Mouse (Mus musculus): Measurements from ENCODE around the gene Gm16181. TPM values are rescaled to one million over a fixed set of nuclear protein-coding genes. Genes with fewer than 3 reads are reported as not detected.

The Gm16181 gene
- polyA plus RNA-seq, 1 experiment: not detected

DNA sequence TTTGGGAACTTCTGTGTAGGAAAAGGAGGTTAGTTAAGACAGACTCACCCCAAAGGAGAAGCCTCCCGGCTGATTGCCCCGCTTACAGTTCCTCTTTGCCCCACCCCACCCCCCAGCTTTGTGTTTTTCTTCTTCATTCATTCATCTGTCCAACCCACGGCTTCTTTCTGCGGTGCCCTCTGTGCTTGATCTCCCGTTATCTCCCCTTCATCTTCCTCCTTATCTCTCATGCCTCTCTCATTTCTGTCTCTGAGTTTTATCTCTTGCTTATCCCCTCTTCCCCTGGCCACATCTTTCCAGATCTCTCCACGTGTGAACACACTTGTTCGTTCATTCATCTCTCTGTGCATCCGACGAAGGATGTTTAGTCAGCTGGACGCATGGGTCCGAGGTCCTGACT is 19.5 kb upstream of the Gm16181 start:
- H3K36me3 ChIP-seq (ENCODE audit: control insufficient read depth): no peaks in the 10 kb centered on the region
- no peaks in the 10 kb centered on the region for H3K9me3 ChIP-seq (ENCODE audit: control insufficient read depth, low read length)
- peaks cover 72% of the 10 kb centered on the region for H3K27me3 ChIP-seq (ENCODE audit: control insufficient read depth)
- H3K4me3 ChIP-seq (replicated peaks): no peak overlapping the region
- TF ChIP-seq TAL1 (IDR thresholded peaks at IDR 0.05; ENCODE audit: low read length) (no peak), GATA1 (IDR thresholded peaks at IDR 0.05; ENCODE audit: low read length) (no peak)
- peaks cover 6% of the 10 kb centered on the region for H3K4me1 ChIP-seq (ENCODE audit: control insufficient read depth)

DNA sequence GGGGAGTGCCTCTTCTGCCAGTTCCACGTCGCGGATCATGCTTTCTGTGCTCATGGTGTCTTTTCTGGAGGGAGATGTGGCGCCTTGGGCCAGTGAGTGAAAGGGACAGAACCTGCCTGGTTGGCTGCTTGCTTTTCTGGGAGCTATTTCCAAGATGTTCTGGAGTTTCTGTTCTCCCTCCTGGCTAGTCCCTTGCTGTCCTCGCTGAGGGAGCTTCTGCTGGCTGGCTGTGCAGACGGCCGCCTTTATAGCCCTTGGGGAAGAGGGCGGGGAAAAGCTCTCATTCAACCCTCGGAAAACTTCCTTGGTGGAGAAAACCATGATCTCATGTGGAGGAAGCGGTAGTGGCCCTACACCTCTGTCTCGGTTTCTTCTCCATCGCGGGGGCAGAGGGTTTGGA is 18.8 kb upstream of the Gm16181 start, which contains the start of gene Tnf:
Gene Tnf, minus strand, starts transcription at position 221 of the 400 bp plus-strand sequence.
- Histone ChIP-seq H3K36me3 (ENCODE audit: control insufficient read depth) (no peaks in the 10 kb centered on the region), H3K4me3 (replicated peaks) (no peak within 1 kb of the TSS), H3K27me3 (ENCODE audit: control insufficient read depth) (peaks cover 65% of the 10 kb centered on the region), H3K4me1 (ENCODE audit: control insufficient read depth) (peaks cover 4% of the 10 kb centered on the region), H3K9me3 (ENCODE audit: control insufficient read depth, low read length) (no peaks in the 10 kb centered on the region)
- TF ChIP-seq GATA1 (IDR thresholded peaks at IDR 0.05; ENCODE audit: low read length) (no peak), TAL1 (IDR thresholded peaks at IDR 0.05; ENCODE audit: low read length) (no peak)

DNA sequence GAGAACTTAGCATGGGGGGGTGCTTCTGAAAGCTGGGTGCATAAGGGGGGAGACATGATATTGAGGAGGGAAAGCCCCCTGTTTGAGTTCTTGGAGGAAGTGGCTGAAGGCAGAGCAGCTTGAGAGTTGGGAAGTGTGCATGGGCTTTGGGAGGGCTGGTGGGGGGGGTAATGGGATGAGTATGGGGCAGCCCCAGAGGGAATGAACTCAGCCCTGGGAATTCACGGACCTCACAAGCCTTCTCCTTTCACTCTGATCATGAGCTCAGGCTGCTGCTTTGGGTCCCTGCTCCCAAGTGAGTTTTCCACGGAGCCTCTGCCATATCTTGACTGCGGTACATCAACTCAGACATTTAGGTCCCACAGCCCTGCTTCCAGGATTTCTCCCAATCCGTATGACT is 18.2 kb upstream of the Gm16181 start:
- H3K4me1 ChIP-seq (ENCODE audit: control insufficient read depth): peaks cover 4% of the 10 kb centered on the region
- peaks cover 62% of the 10 kb centered on the region for H3K27me3 ChIP-seq (ENCODE audit: control insufficient read depth)
- H3K4me3 ChIP-seq (replicated peaks): no peak overlapping the region
- no peaks in the 10 kb centered on the region for H3K36me3 ChIP-seq (ENCODE audit: control insufficient read depth)
- TF ChIP-seq TAL1 (IDR thresholded peaks at IDR 0.05; ENCODE audit: low read length) (no peak), GATA1 (IDR thresholded peaks at IDR 0.05; ENCODE audit: low read length) (no peak)
- no peaks in the 10 kb centered on the region for H3K9me3 ChIP-seq (ENCODE audit: control insufficient read depth, low read length)

DNA sequence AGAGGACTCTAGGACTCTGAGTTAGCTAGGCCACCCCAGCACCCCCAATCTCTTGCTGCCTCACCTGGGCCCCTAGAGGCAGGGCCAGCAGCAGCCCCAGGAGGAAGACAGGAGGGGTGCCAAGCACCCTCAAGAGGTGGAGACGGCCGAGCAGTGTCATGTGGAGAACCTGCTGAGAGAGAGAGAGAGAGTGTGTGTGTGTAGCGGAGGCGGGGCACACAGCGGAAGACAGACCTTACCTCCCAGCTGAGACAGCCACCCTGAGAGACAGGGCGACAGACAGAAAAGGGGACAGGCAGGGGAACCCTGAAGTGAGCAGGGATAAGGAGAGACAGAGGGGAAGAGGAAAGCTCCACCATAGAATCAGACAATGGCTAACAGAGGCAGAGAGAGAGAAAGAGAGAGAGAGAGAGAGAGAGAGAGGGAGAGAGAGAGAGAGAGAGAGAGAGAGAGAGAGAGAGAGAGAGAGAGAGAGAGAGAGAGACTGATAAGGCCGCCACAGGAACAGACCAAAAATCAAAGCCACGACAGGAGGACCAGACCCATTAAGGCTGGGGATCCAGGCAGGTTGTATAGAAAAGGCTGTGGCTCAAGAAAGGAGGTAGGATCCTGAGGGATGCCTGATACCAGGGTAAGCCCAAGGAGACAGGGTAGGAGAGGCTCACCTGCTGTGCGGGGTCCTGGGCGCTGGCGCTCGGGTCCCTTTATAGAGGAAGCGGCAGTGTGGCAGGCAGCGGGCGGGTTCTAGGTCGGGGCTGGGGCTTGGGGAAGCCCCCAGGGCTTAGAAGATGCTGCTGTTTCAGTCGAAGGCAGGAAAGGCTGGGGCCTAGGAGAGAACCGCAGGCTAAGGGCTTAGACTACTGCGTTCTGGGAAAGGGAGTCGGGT is 15.9 kb upstream of the Gm16181 start, which contains the start of gene Lta:
Gene Lta, minus strand, starts transcription at position 858 of the 886 bp plus-strand sequence.
- Histone ChIP-seq H3K4me1 (ENCODE audit: control insufficient read depth) (peaks cover 4% of the 10 kb centered on the region), H3K36me3 (ENCODE audit: control insufficient read depth) (no peaks in the 10 kb centered on the region), H3K27me3 (ENCODE audit: control insufficient read depth) (peaks cover 59% of the 10 kb centered on the region), H3K9me3 (ENCODE audit: control insufficient read depth, low read length) (no peaks in the 10 kb centered on the region), H3K4me3 (replicated peaks) (no peak within 1 kb of the TSS)
- TF ChIP-seq TAL1 (IDR thresholded peaks at IDR 0.05; ENCODE audit: low read length) (no peak), GATA1 (IDR thresholded peaks at IDR 0.05; ENCODE audit: low read length) (no peak)

DNA sequence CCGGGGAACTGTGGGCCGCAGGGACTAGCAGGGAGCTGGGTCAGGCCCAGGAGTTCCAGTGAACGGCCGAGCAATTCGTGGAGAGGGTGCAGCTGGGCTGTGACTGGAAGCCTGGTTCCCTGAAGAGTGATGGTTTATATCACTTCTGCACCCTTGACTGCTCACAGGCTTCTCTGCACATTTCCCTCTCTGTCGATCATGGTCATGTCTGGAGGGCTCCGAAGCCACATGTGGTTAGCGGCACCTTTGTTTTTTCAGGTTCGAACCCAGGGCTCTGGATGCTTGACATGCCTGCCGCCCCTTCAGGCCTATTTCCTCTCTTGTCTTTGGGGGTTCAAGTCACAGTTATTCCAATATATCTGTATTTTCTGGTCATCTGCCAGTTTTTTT is 15.3 kb upstream of the Gm16181 start:
- peaks cover 53% of the 10 kb centered on the region for H3K27me3 ChIP-seq (ENCODE audit: control insufficient read depth)
- H3K36me3 ChIP-seq (ENCODE audit: control insufficient read depth): no peaks in the 10 kb centered on the region
- no peak overlapping the region for H3K4me3 ChIP-seq (replicated peaks)
- H3K9me3 ChIP-seq (ENCODE audit: control insufficient read depth, low read length): no peaks in the 10 kb centered on the region
- TF ChIP-seq GATA1 (IDR thresholded peaks at IDR 0.05; ENCODE audit: low read length): no peak
- TF ChIP-seq TAL1 (IDR thresholded peaks at IDR 0.05; ENCODE audit: low read length): no peak
- peaks cover under 1% of the 10 kb centered on the region; the same call in 1 of the 2 replicates for H3K4me1 ChIP-seq (ENCODE audit: control insufficient read depth)

DNA sequence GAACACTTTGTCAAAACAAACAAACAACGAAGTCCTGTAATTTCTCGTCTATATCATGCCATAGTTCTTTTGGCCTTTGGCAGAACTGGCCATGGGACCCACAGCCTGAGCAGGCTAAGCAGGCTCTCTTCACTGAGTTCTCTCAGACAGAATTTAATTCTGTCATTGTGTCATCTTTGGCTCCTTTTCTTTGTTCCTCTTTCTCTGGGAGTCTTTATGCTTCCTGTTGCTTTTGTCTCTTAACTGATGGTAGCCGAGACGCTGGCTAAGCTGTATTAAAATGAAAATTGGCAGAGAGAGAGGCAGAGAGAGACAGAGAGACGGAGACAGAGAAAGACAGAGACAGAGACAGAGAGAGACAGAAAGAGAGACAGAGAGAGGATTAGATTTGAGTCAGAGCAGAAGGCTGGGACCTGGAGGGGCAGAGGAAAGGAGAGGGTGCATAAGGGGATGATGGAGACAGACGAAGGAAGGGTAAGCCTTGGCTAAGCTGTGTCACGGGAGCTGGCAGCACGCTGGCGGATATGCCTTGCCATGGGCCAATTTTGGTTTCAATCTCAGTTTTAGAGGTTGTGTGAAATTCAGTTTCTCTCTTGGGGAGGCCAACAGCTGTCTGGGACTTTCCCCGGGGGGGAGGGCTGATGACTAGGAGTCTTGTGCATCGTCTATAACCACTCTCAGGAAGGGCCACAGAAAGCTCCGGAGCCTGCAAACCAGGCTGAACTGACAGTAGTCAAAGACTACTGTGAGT is 10.7 kb upstream of the Gm16181 start:
- Histone ChIP-seq H3K36me3 (ENCODE audit: control insufficient read depth) (no peaks in the 10 kb centered on the region), H3K4me3 (replicated peaks) (no peak overlapping the region), H3K9me3 (ENCODE audit: control insufficient read depth, low read length) (no peaks in the 10 kb centered on the region), H3K27me3 (ENCODE audit: control insufficient read depth) (peaks cover 12% of the 10 kb centered on the region), H3K4me1 (ENCODE audit: control insufficient read depth) (no peaks in the 10 kb centered on the region)
- TF ChIP-seq TAL1 (IDR thresholded peaks at IDR 0.05; ENCODE audit: low read length): no peak
- TF ChIP-seq GATA1 (IDR thresholded peaks at IDR 0.05; ENCODE audit: low read length): no peak

DNA sequence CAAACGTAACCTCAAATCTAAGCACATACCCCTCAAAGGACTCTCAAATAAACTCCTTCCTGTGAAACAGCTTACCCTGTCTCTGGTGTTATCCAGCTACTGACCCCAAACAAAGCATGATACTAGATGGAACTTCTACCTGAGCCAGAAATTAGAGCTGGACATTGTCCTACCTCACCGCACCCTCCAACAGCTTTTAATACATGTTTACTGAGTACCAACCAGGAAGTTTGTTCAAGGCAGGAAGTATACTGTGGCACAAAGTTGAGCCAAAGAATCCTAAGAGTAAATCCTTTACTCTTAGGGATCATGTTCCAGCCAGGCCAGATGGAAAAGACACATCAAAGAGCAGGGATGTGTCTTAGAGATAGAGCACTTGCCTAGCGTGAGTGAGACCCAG is 10.0 kb upstream of the Gm16181 start:
- Histone ChIP-seq H3K27me3 (ENCODE audit: control insufficient read depth) (peaks cover 7% of the 10 kb centered on the region; the same call in 1 of the 2 replicates), H3K9me3 (ENCODE audit: control insufficient read depth, low read length) (no peaks in the 10 kb centered on the region), H3K4me1 (ENCODE audit: control insufficient read depth) (no peaks in the 10 kb centered on the region), H3K36me3 (ENCODE audit: control insufficient read depth) (no peaks in the 10 kb centered on the region), H3K4me3 (replicated peaks) (no peak overlapping the region)
- TF ChIP-seq GATA1 (IDR thresholded peaks at IDR 0.05; ENCODE audit: low read length): no peak
- TF ChIP-seq TAL1 (IDR thresholded peaks at IDR 0.05; ENCODE audit: low read length): no peak

DNA sequence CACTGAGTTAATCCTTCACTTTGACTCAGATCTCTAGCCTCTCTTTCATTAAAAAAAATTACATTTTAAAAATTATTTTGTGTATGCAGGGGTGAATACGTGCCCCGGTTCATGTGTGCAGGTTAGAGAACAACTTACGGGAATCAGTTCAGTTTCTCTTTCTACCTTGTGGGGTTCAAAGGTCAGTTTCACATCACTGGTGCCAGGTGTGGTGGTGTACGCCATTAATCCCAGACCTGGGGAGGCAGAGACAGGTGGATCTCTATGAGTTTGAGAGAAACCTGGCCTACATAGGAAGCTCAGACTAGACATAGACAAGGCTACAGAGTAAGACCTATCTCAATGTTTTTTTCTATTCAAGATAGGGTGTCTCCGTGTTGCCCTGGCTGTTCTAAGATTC is 7.6 kb upstream of the Gm16181 start:
- Histone ChIP-seq H3K4me1 (ENCODE audit: control insufficient read depth) (no peaks in the 10 kb centered on the region), H3K4me3 (replicated peaks) (no peak overlapping the region), H3K27me3 (ENCODE audit: control insufficient read depth) (peaks cover 7% of the 10 kb centered on the region; the same call in 1 of the 2 replicates), H3K9me3 (ENCODE audit: control insufficient read depth, low read length) (no peaks in the 10 kb centered on the region), H3K36me3 (ENCODE audit: control insufficient read depth) (no peaks in the 10 kb centered on the region)
- TF ChIP-seq GATA1 (IDR thresholded peaks at IDR 0.05; ENCODE audit: low read length) (no peak), TAL1 (IDR thresholded peaks at IDR 0.05; ENCODE audit: low read length) (no peak)

Data from erythroblast, embryonic 14.5 days (primary cell).